Mouse (Mus musculus): Measurements from ENCODE around the gene Gp9. TPM values are rescaled to one million over a fixed set of nuclear protein-coding genes. Genes with fewer than 3 reads are reported as not detected.

The Gp9 gene
- polyA plus RNA-seq, 1 experiment from 2014 or later: 3.0 TPM

DNA sequence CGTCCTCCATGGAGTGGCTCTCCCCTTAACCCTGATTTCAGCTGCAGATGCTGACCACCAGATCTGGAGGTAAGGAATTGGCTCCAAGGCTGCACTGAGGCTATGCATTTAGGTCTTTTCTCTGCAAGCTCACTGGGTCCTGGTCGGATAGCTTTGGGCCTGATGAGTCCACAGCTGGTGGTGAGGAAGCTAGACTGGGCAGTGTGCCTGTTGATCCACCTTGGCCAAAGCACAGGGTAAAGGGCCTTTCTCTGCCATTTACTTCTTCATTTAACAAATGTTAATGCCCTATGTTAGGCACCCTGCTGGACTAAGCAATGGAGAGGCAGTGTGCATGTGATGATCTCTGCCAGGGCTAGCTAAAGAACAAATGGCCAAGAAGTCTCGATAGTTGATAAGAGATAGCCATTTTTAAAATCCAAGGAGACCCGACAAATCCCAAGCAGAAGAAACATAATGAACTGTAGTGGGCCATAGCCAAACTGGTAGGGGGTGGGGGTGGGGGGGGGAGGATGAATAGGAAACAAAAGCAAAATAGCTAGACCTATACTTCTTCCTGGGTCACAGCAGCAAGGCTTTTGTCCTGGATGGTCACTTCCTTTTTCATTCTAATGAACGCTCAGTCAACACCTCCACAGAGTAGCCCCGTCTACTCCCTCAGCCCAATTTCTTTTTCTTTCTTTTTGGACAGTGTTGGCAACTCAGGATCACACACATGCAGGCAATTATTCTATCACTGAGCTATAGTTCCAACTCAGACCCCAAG is 17.7 kb downstream of the Gp9 start:
- Histone ChIP-seq H3K9me3 (no peaks in the 10 kb centered on the region), H3K27ac (peak overlapping the region; percentile 42; the same call in 1 of the 2 replicates), H3K4me1 (replicated peaks) (peaks cover 13% of the 10 kb centered on the region), H3K4me3 (no peak overlapping the region), H3K27me3 (ENCODE audit: insufficient read depth, poor library complexity, severe bottlenecking) (no peaks in the 10 kb centered on the region), H3K36me3 (peaks cover 13% of the 10 kb centered on the region)
- WGBS: 49% methylated on average over 6 of the region's 6 CpGs
- no peak for DNase-seq (ENCODE audit: low spot score)

DNA sequence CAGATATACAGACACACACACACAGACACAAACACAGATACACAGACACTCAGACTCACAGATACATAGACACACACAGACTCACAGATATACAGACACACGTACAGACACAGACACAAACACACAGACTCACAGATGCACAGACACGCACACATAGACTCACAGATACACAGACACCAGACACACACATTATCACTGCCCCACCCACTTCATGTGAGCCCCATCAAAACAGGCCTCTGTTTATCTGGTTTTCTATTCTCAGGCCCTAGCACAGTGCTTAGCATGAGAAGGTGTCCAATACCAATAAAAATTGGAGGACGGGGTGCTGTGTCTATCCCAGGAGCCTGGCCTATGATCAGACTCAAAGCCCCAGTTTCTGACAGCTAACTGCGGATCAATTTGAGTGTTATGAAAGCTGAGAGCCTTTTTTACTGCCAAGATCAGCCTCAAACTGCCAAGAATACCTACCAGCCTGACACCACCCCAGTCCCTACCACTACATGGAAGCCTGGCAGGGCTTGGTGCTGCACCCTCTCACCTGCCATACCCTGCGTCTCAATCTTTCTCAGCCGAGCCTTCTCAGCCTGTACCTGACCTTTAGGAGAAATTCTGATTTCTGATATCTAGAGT is 18.5 kb downstream of the Gp9 start:
- no peak for DNase-seq (ENCODE audit: low spot score)
- Histone ChIP-seq H3K36me3 (peaks cover 13% of the 10 kb centered on the region), H3K27me3 (ENCODE audit: insufficient read depth, poor library complexity, severe bottlenecking) (no peaks in the 10 kb centered on the region), H3K4me3 (no peak overlapping the region), H3K9me3 (no peaks in the 10 kb centered on the region), H3K27ac (no peak overlapping the region), H3K4me1 (replicated peaks) (peaks cover 13% of the 10 kb centered on the region)
- 90% methylated on average over 6 of the region's 6 CpGs for WGBS

DNA sequence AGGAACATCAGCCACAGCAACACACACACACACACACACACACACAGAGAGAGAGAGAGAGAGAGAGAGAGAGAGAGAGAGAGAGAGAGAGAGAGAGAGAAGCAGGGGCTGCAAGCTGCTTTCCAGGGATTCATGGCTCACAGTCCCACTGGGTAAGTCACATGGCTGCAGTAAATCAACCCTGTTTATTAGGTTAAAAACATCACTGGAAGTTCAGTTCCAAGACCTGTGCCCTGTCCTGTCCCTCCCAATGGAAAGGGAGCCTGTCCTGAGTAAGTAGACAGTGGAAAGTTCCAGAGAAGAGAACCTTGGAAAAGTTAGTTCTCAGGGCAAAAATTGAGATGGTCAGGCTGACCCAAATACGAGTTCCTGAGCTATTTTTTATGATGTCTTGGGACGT is 19.4 kb downstream of the Gp9 start:
- H3K27ac ChIP-seq: no peak overlapping the region
- H3K4me1 ChIP-seq (replicated peaks): peaks cover 13% of the 10 kb centered on the region
- no peaks in the 10 kb centered on the region for H3K9me3 ChIP-seq
- H3K27me3 ChIP-seq (ENCODE audit: insufficient read depth, poor library complexity, severe bottlenecking): no peaks in the 10 kb centered on the region
- H3K36me3 ChIP-seq: peaks cover 4% of the 10 kb centered on the region
- H3K4me3 ChIP-seq: no peak overlapping the region
- WGBS: 61% methylated on average over 2 of the region's 2 CpGs
- DNase-seq (ENCODE audit: low spot score): no peak

DNA sequence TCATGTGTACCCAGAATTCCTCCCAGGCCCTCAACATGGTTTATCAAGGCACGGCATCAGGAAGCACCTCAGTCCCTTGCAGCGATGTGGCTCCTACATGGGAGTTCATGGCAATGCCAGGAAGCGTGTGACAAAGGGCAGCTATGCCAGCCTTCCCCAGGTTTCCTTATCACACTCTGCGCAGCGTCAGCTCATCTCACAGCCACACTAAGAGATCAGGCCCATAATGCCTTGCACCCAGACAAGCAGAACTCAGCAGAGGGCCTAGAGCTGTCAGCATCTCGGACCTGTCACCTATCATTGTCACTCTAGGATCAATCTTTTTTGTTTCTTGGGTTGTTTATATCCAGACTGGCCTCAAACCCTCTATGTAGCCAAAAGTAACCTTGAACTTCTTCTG is 21.7 kb downstream of the Gp9 start:
- no peaks in the 10 kb centered on the region for H3K27me3 ChIP-seq (ENCODE audit: insufficient read depth, poor library complexity, severe bottlenecking)
- peaks cover 13% of the 10 kb centered on the region for H3K4me1 ChIP-seq (replicated peaks)
- 90% methylated on average over 6 of the region's 6 CpGs for WGBS
- H3K9me3 ChIP-seq: no peaks in the 10 kb centered on the region
- no peak for DNase-seq (ENCODE audit: low spot score)
- no peak overlapping the region for H3K27ac ChIP-seq
- no peak overlapping the region for H3K4me3 ChIP-seq
- peaks cover 5% of the 10 kb centered on the region for H3K36me3 ChIP-seq

DNA sequence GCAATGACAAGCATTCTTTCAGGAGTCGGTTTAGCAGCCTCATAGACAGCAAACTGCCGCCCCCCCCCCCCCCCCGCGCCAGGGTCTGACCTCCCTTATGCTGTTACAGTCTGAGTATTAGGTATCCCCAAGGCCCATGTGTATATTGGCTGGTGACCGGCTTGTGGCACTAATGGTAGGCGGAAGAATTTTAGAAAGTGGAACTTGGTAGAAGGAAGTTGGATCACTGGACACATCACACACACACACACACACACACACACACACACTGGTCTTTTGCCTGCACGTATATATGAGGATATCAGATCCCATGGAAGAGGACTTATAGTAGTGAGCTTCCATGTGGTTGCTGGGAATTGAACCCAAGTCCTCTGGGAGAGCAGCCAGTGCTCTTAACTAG is 24.6 kb downstream of the Gp9 start:
- Histone ChIP-seq H3K9me3 (no peaks in the 10 kb centered on the region), H3K36me3 (peaks cover 12% of the 10 kb centered on the region), H3K27me3 (ENCODE audit: insufficient read depth, poor library complexity, severe bottlenecking) (no peaks in the 10 kb centered on the region), H3K4me3 (no peak overlapping the region), H3K27ac (no peak overlapping the region), H3K4me1 (replicated peaks) (0 out of 2 replicates have a peak, but pooled peaks cover 4% of the 10 kb centered on the region)
- WGBS: 88% methylated on average over 7 of the region's 7 CpGs
- DNase-seq (ENCODE audit: low spot score): no peak

DNA sequence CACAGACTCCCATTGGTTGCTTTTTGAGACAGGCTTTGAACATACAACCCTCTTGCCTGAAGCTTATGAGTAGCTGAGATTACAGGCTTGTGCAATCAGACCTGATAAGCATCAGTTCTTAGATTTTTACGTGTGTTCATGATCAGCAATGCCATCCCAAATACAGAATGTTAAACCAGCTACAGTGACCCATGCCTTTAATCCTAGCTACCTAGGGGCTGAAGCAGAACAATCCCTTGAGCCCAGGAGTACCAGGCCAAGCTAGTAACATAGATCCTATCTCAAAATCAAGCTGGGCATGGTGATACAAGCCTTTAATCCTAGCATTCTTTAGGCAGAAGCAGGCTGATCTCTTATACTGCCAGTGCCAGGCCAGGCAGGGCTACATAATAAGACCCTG is 26.2 kb downstream of the Gp9 start:
- no peaks in the 10 kb centered on the region for H3K27me3 ChIP-seq (ENCODE audit: insufficient read depth, poor library complexity, severe bottlenecking)
- no peak for DNase-seq (ENCODE audit: low spot score)
- no peak overlapping the region for H3K27ac ChIP-seq
- 94% methylated on average over 1 of the region's 1 CpGs for WGBS
- H3K4me1 ChIP-seq (replicated peaks): 0 out of 2 replicates have a peak, but pooled peaks cover 4% of the 10 kb centered on the region
- H3K9me3 ChIP-seq: no peaks in the 10 kb centered on the region
- H3K36me3 ChIP-seq: peaks cover 12% of the 10 kb centered on the region
- no peak overlapping the region for H3K4me3 ChIP-seq

DNA sequence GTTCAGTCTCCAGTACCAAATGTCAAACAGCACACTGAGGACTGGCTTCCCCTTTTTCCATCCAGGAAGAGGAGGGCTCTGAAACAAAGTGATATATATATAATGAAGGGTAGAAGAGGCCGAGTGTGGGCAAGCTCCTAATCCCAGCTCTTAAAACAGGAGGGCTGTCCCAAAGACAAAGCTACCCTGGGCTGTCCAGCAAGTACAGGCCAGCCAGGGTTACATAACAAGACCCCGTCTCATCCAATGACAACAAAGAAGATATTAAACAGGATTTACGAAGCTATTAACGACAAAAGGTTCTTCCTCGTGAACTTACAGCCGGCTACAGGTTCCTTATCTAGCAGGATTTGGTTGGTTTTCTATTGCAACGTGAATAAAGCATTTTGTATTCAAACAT is 27.0 kb downstream of the Gp9 start:
- no peaks in the 10 kb centered on the region for H3K9me3 ChIP-seq
- H3K4me1 ChIP-seq (replicated peaks): peaks cover 9% of the 10 kb centered on the region; the same call in 1 of the 2 replicates
- H3K27ac ChIP-seq: no peak overlapping the region
- 90% methylated on average over 7 of the region's 7 CpGs for WGBS
- H3K27me3 ChIP-seq (ENCODE audit: insufficient read depth, poor library complexity, severe bottlenecking): 0 out of 2 replicates have a peak, but pooled peaks cover 4% of the 10 kb centered on the region
- no peak overlapping the region for H3K4me3 ChIP-seq
- DNase-seq (ENCODE audit: low spot score): no peak
- peaks cover 12% of the 10 kb centered on the region for H3K36me3 ChIP-seq

DNA sequence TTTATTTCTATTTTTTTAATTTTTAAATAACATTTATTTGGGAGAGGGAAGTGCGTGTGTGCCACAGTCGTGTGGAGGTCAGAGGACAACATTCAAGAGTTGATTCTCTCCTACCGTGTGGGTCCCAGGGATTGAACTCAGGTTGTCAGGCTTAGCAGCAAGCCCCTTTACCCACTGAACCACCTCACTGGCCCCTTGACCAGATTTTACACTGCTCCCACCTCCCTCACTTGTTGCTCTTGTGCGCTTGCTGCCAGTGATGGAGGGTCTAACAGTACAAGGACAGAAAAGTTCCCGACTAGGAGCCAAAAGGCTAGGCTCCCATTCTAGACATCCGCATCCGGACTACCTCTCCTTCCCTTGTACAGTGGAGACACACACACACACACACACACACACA is 27.6 kb downstream of the Gp9 start:
- Histone ChIP-seq H3K27me3 (ENCODE audit: insufficient read depth, poor library complexity, severe bottlenecking) (0 out of 2 replicates have a peak, but pooled peaks cover 6% of the 10 kb centered on the region), H3K36me3 (peaks cover 12% of the 10 kb centered on the region), H3K4me3 (no peak overlapping the region), H3K4me1 (replicated peaks) (peaks cover 14% of the 10 kb centered on the region), H3K9me3 (no peaks in the 10 kb centered on the region), H3K27ac (no peak overlapping the region)
- DNase-seq (ENCODE audit: low spot score): no peak
- 91% methylated on average over 7 of the region's 7 CpGs for WGBS

DNA sequence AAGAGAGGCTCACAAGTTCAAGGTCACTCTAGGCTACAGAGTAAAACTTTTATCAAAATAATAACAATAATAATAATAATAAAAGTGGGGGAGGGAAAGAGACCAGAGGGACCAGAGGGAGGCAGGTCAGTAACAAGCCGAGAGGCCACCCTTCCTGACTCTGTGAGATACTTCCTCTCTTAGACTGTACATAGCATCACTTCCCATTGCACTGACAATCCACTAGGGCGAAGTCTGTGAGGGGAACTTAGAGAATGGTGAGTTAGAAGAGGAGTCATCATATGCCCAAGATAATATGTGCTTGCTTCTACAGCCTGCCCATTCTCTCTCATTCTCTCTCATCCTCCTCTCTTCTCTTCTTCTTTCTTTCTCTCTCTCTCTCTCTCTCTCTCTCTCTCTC is 28.2 kb downstream of the Gp9 start:
- no peak for DNase-seq (ENCODE audit: low spot score)
- 78% methylated on average over 2 of the region's 2 CpGs for WGBS
- peaks cover 12% of the 10 kb centered on the region for H3K36me3 ChIP-seq

DNA sequence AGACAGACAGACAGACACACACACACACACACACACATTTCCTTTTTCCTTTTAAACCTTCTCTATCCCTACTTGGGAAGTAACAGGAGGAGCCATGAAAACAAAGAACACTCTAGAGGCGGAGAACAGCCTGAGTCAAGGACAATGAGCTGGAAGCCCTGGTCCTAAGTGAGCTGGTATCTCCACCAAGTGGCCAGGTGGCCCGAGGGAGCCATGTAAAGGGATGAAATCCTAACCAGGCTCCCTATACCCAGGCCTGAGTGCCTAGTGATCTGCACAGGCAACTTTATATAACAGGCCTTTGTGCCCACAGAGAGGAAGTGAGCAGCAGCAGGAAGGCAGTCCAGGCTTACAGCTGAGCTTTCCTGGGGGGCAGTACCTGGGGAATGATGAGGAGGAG is 29.0 kb downstream of the Gp9 start:
- 62% methylated on average over 2 of the region's 2 CpGs for WGBS
- H3K9me3 ChIP-seq: no peaks in the 10 kb centered on the region

More for the DNA sequence above, 28.2 kb downstream of the Gp9 start:
- Histone ChIP-seq H3K4me1 (replicated peaks) (peaks cover 20% of the 10 kb centered on the region), H3K27ac (no peak overlapping the region), H3K9me3 (no peaks in the 10 kb centered on the region), H3K4me3 (no peak overlapping the region), H3K27me3 (ENCODE audit: insufficient read depth, poor library complexity, severe bottlenecking) (0 out of 2 replicates have a peak, but pooled peaks cover 6% of the 10 kb centered on the region)

DNA sequence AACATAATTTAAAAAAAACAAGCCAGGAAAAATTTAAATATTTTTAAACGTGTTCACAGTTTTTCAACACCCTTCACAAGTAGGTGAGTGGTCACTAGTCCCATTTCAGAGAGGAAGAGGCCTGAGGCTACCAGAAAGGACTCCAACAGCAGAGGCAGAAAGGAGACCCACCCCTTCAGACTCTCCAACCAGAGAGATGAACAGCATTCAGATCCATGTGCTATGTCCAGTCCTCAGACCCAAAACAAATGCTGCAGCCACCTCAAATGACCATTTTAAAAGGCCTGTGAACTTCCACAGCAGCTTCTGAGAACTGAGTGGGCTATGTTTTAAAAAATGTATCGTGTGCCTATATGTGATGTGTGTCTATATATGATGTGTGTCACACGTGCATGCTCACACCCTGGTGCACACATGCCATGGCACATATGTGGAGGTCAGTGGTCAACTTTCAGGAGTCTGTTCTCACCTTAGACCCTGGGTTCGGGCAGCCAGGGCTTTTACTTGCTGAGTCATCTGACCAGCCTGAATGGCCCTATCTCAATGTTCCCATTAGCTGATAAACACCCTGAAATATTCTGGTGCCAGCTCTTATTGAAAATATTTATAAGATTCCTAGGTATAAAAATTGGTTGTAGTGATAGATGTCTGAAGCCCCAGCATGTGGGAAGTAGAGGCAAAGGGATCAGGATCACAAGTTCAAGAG is 30.0 kb downstream of the Gp9 start:
- no peak for DNase-seq (ENCODE audit: low spot score)

More for the DNA sequence above, 29.0 kb downstream of the Gp9 start:
- Histone ChIP-seq H3K4me1 (replicated peaks) (peaks cover 28% of the 10 kb centered on the region), H3K4me3 (no peak overlapping the region), H3K27ac (no peak overlapping the region), H3K36me3 (peaks cover 12% of the 10 kb centered on the region), H3K27me3 (ENCODE audit: insufficient read depth, poor library complexity, severe bottlenecking) (0 out of 2 replicates have a peak, but pooled peaks cover 6% of the 10 kb centered on the region)
- no peak for DNase-seq (ENCODE audit: low spot score)

DNA sequence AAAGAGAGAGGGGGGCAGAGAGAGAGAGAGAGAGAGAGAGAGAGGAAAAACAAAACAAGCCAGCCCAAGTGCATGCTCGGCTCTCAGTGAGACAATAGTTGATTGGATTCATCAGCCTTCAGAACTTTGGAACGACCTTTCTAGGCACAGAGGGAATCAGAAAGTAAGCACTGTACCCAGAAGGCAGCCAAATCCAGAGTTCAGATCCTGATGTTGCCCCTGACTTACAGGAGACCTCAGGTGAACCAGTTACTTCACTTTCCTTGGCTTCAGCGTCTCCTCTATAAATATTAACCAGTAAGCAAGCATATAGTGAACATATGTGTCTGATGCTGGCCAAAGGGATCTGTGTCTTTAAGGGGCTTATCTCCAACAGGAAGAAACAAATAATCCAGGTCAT is 30.6 kb downstream of the Gp9 start:
- Histone ChIP-seq H3K27ac (no peak overlapping the region), H3K4me1 (replicated peaks) (peaks cover 36% of the 10 kb centered on the region), H3K9me3 (no peaks in the 10 kb centered on the region), H3K4me3 (no peak overlapping the region), H3K27me3 (ENCODE audit: insufficient read depth, poor library complexity, severe bottlenecking) (peaks cover 9% of the 10 kb centered on the region; the same call in 1 of the 2 replicates), H3K36me3 (peaks cover 15% of the 10 kb centered on the region)
- WGBS: 82% methylated on average over 3 of the region's 3 CpGs
- DNase-seq (ENCODE audit: low spot score): no peak

More for the DNA sequence above, 30.0 kb downstream of the Gp9 start:
- H3K27me3 ChIP-seq (ENCODE audit: insufficient read depth, poor library complexity, severe bottlenecking): 0 out of 2 replicates have a peak, but pooled peaks cover 6% of the 10 kb centered on the region
- no peak overlapping the region for H3K4me3 ChIP-seq
- 83% methylated on average over 4 of the region's 4 CpGs for WGBS
- H3K27ac ChIP-seq: no peak overlapping the region
- peaks cover 36% of the 10 kb centered on the region for H3K4me1 ChIP-seq (replicated peaks)
- H3K9me3 ChIP-seq: no peaks in the 10 kb centered on the region
- H3K36me3 ChIP-seq: peaks cover 12% of the 10 kb centered on the region

DNA sequence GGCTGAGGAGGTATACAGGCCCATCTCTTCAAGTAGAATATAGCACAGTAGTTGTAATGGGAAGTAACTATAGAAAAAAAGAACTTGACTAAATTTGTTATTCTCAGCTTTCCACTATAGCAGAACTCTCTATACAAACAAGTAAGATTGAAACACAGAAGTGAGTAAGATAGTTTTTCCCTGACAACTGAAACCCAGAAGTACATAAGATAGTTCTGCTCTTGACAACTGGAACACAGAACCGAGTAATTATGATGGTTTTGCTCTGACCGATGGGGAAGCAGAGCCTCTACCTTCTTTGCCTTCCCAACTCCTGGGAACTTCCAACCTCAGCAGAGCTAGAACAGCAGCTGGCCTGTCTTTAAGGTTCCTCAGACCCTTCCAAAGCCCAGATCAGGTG is 31.3 kb downstream of the Gp9 start:
- no peaks in the 10 kb centered on the region for H3K9me3 ChIP-seq
- 91% methylated on average over 2 of the region's 2 CpGs for WGBS
- peaks cover 36% of the 10 kb centered on the region for H3K4me1 ChIP-seq (replicated peaks)
- H3K27me3 ChIP-seq (ENCODE audit: insufficient read depth, poor library complexity, severe bottlenecking): peaks cover 11% of the 10 kb centered on the region; the same call in 1 of the 2 replicates
- H3K4me3 ChIP-seq: no peak overlapping the region
- DNase-seq (ENCODE audit: low spot score): no peak
- peaks cover 20% of the 10 kb centered on the region for H3K36me3 ChIP-seq
- no peak overlapping the region for H3K27ac ChIP-seq

Measured in hindbrain, embryonic 10.5 days (tissue).